Mouse (Mus musculus): ENCODE results near the gene Rad54l. TPM values are rescaled to one million over a fixed set of nuclear protein-coding genes. Genes with fewer than 3 reads are reported as not detected.
A peak's percentile ranks its signal among the peaks of the same experiment; 100 is the strongest.

Rad54l gene
- 28.3 and 28.5 TPM in 2 replicates for polyA plus RNA-seq (2016; fragmentation: Nextera tagmentation; extraction: Ambion mirVana)

DNA sequence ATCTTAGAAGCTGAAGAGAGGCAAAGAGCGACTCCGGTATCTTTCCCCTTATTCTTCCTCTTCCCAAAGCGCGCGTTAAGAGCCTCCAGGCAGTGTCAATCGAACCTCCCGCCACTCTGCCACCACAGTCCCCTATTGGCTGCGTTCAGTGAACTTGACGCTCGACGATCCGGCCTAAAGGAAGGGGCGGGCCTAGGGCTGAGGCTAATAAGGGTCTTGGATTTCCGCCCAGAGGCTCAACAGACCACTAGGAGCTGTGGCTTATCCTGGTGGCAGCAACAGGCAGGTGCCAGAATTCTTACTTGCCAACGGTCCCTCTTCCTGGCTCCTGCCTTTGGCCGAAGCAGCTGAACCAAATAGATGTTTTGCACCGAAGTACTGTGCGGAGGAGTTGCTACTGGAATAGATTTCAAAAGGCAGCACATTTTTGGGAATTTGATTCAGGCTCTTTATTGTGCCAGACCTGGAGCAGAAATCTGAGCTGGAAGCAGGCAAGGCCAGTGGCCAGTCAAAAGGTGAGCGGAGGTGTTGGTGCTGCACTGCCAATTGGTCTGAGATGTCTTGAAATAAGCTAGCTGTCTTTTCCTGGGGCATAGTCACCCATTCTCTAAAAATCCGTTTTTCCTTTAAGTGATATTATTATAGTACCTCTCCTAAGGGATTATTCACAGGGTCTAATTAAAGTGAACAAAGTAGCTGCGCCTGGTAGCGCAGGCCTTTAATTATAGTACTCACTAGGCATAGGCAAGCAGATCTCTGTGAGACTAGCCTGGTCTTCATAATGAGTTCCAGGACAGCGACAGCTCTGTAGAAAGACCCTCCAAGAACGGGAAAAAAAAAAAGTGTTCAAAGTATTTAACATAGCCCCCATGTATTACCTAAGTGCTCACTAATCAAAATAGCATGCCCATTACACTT lies at the start of gene Rad54l, which contains the start of gene Pomgnt1:
Gene Rad54l, minus strand, starts transcription at position 89 of the 918 bp plus-strand sequence.
Gene Pomgnt1, plus strand, starts transcription at position 239 of the 918 bp plus-strand sequence.
- H3K9ac ChIP-seq = peak within 1 kb of the TSS; percentile 60
- 0 out of 2 replicates have a peak, but pooled peaks cover 7% of the 10 kb centered on the region for H3K36me3 ChIP-seq

DNA sequence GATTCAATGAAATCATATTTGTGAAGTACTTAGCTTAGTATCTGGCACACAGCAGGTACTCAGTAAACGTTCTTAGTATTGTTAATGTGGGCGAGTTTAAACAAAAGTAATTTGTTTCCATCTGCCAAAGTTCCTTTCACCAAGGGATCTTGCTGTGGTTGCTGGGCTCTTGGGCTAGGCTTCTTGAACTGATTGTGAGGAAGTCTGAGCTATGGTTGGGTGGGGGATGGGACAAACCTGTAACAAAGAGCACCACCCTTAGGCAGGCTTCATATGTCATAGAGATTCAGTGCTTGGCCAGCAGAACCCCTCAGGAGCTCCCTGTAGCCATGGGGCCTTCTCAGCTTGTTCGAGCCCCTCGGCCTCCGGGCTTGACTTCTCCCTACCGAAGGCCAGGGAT lies 49.6 kb upstream of the Rad54l start, which contains the start of the genes 1700042G07Rik and Gm49337:
Gene 1700042G07Rik, plus strand, starts transcription at position 301 of the 400 bp plus-strand sequence.
Gene Gm49337, plus strand, starts transcription at position 313 of the 400 bp plus-strand sequence.
- H3K4me2 ChIP-seq (replicated peaks) = no peak within 1 kb of the TSS
- H3K9me3 ChIP-seq (replicated peaks) = no peaks in the 10 kb centered on the region
- WGBS = 83% methylated on average over 6 of the region's 6 CpGs
- no peak within 1 kb of the TSS for H3K9ac ChIP-seq
- no peak within 1 kb of the TSS for H3K4me3 ChIP-seq
- no peaks in the 10 kb centered on the region for H3K27me3 ChIP-seq
- H3K4me1 ChIP-seq = peaks cover 20% of the 10 kb centered on the region
- H3K36me3 ChIP-seq = no peaks in the 10 kb centered on the region
- no peak for ATAC-seq (ENCODE audit: low FRiP score)
- no peak within 1 kb of the TSS for H3K27ac ChIP-seq

More for the DNA sequence above, at the start of gene Rad54l, which contains the start of gene Pomgnt1:
- Histone ChIP-seq H3K4me2 (replicated peaks) (peak within 1 kb of the TSS; percentile 61), H3K27ac (peak within 1 kb of the TSS; percentile 35; the same call in 1 of the 2 replicates), H3K9me3 (replicated peaks) (no peaks in the 10 kb centered on the region), H3K4me1 (peaks cover 14% of the 10 kb centered on the region), H3K4me3 (peak within 1 kb of the TSS; percentile 57), H3K27me3 (no peaks in the 10 kb centered on the region)
- WGBS = 7% methylated on average over 24 of the region's 24 CpGs
- ATAC-seq (ENCODE audit: low FRiP score) = peak; percentile 98

DNA sequence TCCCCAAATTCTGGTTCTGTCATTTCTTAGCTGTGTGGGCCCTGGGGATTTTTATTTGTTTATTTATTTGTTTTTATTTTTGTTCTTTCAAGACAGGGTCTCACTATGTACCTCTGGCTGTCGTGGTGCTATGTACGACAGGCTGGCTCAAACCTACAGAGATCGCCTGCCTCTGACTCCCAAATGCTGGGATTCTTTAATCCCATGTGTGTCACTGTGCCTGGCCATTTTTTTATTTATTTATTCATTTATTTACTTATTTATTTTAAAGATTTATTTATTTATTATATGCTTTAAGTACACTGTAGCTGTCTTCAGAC lies 45.8 kb upstream of the Rad54l start:
- Histone ChIP-seq H3K9me3 (replicated peaks) (no peaks in the 10 kb centered on the region), H3K27me3 (no peaks in the 10 kb centered on the region), H3K9ac (no peak overlapping the region), H3K4me3 (no peak overlapping the region), H3K4me1 (peaks cover 5% of the 10 kb centered on the region), H3K4me2 (replicated peaks) (no peak overlapping the region), H3K27ac (no peak overlapping the region), H3K36me3 (no peaks in the 10 kb centered on the region)
- 0 out of 2 replicates have a peak, but pooled peaks have one; percentile 32 for ATAC-seq (ENCODE audit: low FRiP score)
- WGBS = 84% methylated on average over 3 of the region's 3 CpGs

DNA sequence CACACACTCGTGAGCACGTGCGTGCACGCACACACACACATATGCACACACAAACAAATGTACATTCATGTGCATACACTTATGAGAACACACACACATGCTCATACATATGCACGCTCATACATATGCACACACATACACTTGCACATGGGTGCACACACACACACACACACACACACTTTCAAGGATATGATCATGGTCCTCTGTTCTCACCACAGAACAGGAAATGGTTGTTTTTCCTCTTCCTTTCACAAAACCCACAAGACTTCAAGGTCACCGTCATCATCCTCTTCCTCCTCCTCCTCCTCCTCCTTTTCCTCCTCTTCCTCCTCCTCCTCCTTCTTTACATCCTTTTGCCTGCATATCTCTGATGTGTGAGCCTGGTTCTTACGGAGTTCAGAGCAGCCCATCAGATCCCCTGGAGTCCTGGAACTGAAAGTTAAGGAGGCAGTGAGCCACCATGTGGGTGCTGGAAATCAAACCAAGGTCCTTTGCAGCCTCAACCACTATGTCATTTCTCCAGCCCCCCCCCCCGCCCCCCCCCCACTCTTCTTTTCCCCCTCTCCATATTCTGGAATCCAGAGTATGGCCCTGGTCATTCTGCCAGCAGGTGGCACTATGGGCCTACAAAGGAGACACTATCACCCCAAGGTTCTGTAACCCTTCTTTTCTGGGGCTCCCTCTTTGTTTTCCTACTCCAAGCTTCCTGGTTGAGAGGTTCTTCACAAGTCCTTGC lies 45.3 kb upstream of the Rad54l start:
- H3K9me3 ChIP-seq (replicated peaks) = no peaks in the 10 kb centered on the region
- H3K4me1 ChIP-seq = 0 out of 2 replicates have a peak, but pooled peaks cover 2% of the 10 kb centered on the region
- ATAC-seq (ENCODE audit: low FRiP score) = peak; percentile 81
- WGBS = 85% methylated on average over 7 of the region's 8 CpGs
- no peaks in the 10 kb centered on the region for H3K27me3 ChIP-seq
- H3K4me3 ChIP-seq = no peak overlapping the region
- H3K4me2 ChIP-seq (replicated peaks) = no peak overlapping the region
- no peaks in the 10 kb centered on the region for H3K36me3 ChIP-seq
- H3K27ac ChIP-seq = no peak overlapping the region
- H3K9ac ChIP-seq = no peak overlapping the region

DNA sequence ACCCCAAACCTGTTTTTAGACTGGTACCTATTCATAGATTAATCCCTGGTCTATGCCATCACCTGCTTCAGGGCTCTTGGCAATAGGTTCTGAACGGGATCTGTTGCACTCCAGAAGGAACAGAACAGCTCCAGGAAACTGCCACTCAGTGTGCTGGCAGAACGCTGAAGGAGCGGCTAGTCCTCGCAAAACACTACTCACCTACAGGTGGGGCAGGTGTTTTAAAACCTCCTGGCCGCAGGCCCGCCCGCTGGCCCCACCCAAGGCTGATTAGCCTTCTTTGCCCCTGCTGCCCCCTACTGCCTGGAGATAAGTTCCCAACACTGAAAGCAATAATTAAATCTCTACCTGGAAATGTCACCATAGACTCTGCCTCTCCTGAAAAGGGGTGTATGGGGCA lies 43.9 kb upstream of the Rad54l start, which contains the start of gene Tspan1:
Gene Tspan1, minus strand, starts transcription at position 198 of the 400 bp plus-strand sequence.
- Histone ChIP-seq H3K4me2 (replicated peaks) (no peak within 1 kb of the TSS), H3K36me3 (no peaks in the 10 kb centered on the region), H3K9ac (no peak within 1 kb of the TSS), H3K4me3 (no peak within 1 kb of the TSS), H3K27ac (no peak within 1 kb of the TSS), H3K9me3 (replicated peaks) (no peaks in the 10 kb centered on the region), H3K27me3 (no peaks in the 10 kb centered on the region), H3K4me1 (0 out of 2 replicates have a peak, but pooled peaks cover 2% of the 10 kb centered on the region)
- ATAC-seq (ENCODE audit: low FRiP score) = no peak
- WGBS = 40% methylated on average over 7 of the region's 7 CpGs

DNA sequence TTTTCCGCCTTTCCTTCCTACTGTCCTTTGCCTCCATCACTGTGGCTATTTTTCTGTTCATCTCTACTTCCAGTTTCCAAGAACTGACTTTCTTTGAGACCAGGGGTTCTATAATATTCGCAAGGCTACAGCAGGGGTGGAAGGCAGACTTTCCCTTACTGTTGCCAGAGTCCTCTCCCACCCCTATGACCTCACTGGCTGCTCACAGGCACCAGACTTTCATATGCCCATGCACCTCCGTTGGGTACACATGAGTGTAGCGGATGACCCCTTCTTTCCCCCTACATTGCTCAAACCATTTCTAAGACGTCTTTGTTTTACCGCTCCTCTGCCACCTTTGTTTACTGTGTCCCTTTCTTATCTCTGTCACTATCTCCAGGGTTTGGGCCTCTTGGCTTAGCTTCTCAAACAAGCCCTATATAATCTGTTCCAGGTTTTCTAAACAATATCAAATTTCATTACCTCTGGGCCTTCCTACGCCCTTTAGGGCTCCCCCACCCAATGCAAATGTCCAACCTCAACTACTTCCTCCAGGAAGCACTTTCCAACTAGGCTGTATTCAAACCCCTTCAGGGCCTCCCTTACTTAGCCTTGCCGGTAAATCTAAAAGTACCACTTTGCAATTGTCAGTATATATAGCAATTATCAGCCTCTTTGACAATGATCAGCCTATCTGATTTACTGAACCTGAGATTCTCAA lies 42.4 kb upstream of the Rad54l start:
- 71% methylated on average over 8 of the region's 8 CpGs for WGBS
- Histone ChIP-seq H3K4me1 (0 out of 2 replicates have a peak, but pooled peaks cover 2% of the 10 kb centered on the region), H3K9ac (no peak overlapping the region), H3K4me2 (replicated peaks) (no peak overlapping the region), H3K36me3 (0 out of 2 replicates have a peak, but pooled peaks cover under 1% of the 10 kb centered on the region), H3K4me3 (no peak overlapping the region), H3K27me3 (no peaks in the 10 kb centered on the region), H3K27ac (no peak overlapping the region), H3K9me3 (replicated peaks) (no peaks in the 10 kb centered on the region)
- no peak for ATAC-seq (ENCODE audit: low FRiP score)

DNA sequence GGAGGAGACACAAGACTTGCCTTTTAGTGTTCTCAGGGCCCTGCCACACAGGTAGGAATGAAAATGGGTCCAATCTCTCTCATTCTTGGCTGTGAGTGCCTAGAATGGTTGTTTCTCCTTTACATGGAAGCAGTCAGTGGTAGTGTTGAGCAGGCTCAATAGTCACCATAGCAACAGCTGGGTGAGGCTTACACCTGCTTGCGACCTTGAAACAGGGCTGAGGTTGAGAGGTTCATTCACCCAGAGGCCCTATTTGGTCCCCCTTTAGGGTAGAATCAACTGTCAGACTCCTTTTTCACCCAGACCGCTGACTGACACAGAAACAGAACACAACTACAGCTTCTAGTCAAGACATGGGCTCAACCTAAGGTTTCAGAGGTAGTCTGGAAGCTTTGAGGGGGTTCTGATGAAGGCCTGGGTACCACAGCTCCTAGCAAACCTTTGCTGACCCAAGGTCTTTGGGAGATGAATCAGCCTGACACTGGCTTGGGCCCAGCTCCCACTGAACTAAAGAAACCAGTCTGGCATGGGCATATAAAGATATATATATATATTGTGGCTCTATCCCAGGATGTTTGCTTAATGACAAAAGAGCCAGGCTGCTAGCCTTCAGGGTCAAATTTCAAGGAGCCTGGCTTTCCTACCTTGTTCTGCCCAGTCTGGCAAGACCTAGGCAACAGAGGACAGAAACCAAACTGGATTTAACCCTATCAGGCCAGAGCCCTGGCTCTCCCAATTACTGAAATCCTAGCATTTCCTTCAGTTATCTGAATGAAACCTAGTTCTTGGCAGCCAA lies 41.5 kb upstream of the Rad54l start:
- Histone ChIP-seq H3K36me3 (0 out of 2 replicates have a peak, but pooled peaks cover 6% of the 10 kb centered on the region), H3K4me1 (0 out of 2 replicates have a peak, but pooled peaks cover 2% of the 10 kb centered on the region), H3K9me3 (replicated peaks) (no peaks in the 10 kb centered on the region), H3K27me3 (no peaks in the 10 kb centered on the region), H3K4me2 (replicated peaks) (no peak overlapping the region), H3K4me3 (no peak overlapping the region), H3K9ac (no peak overlapping the region), H3K27ac (no peak overlapping the region)
- ATAC-seq (ENCODE audit: low FRiP score) = no peak
- WGBS = 78% methylated on average over 2 of the region's 2 CpGs

DNA sequence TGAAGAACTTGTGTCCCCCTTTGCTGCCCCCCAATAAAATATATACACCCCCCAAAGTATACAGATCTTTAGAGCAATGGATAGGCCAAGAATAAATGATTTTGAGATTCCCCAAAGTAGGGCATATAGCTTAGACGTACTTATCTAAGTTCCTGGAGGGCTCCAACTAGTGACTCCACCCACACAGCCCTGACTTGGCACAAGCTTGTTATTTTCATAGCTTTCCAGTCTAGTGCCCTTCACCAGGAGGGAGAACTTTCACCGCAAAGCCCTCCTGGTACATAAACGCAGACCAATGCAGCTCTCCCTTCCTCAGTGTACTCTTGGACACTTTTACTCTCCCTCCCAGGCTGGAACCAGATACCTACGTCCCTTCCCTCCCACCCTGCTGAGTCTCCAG lies 38.7 kb upstream of the Rad54l start:
- no peaks in the 10 kb centered on the region for H3K27me3 ChIP-seq
- H3K4me1 ChIP-seq = 0 out of 2 replicates have a peak, but pooled peaks cover 2% of the 10 kb centered on the region
- no peaks in the 10 kb centered on the region for H3K9me3 ChIP-seq (replicated peaks)
- H3K4me2 ChIP-seq (replicated peaks) = no peak overlapping the region
- 74% methylated on average over 4 of the region's 4 CpGs for WGBS
- H3K4me3 ChIP-seq = no peak overlapping the region
- H3K27ac ChIP-seq = no peak overlapping the region
- peaks cover 29% of the 10 kb centered on the region for H3K36me3 ChIP-seq
- ATAC-seq (ENCODE audit: low FRiP score) = no peak
- H3K9ac ChIP-seq = no peak overlapping the region

DNA sequence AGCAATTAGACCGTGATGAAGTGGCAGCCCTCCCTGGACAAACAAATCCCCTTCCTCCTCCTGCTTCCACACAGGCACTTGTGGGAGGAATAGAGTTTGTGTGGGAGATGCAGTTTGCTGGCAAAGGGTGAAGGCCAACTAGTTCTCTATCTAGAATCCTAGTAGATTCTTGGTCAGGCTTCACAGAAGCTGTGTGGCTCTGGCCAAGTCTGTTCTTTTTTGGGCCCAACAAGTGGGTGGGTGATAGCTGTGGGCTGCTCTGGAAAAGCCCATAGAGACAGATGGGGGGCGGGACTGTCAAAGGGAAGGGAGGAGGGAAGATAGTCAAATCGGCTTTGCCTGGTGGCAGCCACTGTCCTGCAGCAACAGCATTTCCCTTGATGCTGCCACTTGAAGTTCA lies 37.3 kb upstream of the Rad54l start:
- H3K27me3 ChIP-seq = no peaks in the 10 kb centered on the region
- WGBS = 86% methylated on average over 3 of the region's 3 CpGs
- no peak overlapping the region for H3K4me3 ChIP-seq
- H3K9ac ChIP-seq = no peak overlapping the region
- no peaks in the 10 kb centered on the region for H3K4me1 ChIP-seq
- H3K9me3 ChIP-seq (replicated peaks) = no peaks in the 10 kb centered on the region
- H3K27ac ChIP-seq = no peak overlapping the region
- no peak for ATAC-seq (ENCODE audit: low FRiP score)
- peaks cover 43% of the 10 kb centered on the region for H3K36me3 ChIP-seq
- no peak overlapping the region for H3K4me2 ChIP-seq (replicated peaks)

DNA sequence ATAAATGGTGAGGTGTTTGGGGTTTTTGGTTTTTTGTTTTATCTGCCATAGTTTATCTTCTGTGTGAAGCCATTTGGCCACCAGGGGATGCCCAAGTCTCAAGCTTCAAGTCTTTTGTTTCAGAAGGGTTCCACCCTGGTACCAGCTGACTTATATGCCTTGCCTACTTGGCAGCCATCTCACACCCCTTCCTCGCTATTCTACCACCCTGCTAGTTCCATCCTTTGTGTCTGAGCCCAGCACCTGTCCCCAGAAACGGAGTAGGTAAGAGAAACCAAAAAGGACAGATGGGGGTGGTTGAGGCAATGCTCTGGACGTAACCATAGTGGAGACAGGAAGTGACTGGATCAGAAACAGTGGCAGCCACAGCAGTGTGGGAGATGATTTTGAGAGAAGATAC lies 36.4 kb upstream of the Rad54l start:
- Histone ChIP-seq H3K36me3 (peaks cover 51% of the 10 kb centered on the region), H3K9me3 (replicated peaks) (no peaks in the 10 kb centered on the region), H3K27ac (no peak overlapping the region), H3K4me3 (no peak overlapping the region), H3K9ac (no peak overlapping the region), H3K27me3 (no peaks in the 10 kb centered on the region), H3K4me1 (no peaks in the 10 kb centered on the region), H3K4me2 (replicated peaks) (no peak overlapping the region)
- ATAC-seq (ENCODE audit: low FRiP score) = no peak
- 82% methylated on average over 3 of the region's 3 CpGs for WGBS

DNA sequence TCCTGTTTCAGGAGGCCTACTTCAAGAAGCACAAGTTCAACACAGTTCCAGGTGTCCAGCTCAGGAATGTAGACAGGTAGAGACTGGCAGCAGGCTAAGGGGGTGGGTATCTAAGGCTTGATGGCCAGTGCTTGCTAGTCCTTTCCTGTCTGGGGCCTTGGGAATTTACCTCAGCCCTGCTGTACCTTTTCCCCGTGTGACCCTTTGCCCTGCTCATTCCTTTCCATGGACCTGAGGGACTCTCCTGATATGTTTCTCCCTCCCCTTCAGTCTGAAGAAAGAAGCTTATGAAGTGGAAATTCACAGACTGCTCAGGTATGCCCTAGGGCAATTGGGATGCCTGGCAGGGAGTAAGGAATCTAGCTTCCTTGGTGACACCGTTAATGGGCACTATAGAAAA lies 34.4 kb upstream of the Rad54l start:
- Histone ChIP-seq H3K9ac (no peak overlapping the region), H3K4me2 (replicated peaks) (no peak overlapping the region), H3K27me3 (no peaks in the 10 kb centered on the region), H3K4me3 (no peak overlapping the region), H3K9me3 (replicated peaks) (no peaks in the 10 kb centered on the region), H3K27ac (no peak overlapping the region), H3K36me3 (peaks cover 72% of the 10 kb centered on the region), H3K4me1 (no peaks in the 10 kb centered on the region)
- no peak for ATAC-seq (ENCODE audit: low FRiP score)
- 97% methylated on average over 2 of the region's 2 CpGs for WGBS
